Mouse (Mus musculus) layer of hippocampus, postnatal 36 days (tissue): ENCODE measurements around the gene Sh3glb1. TPM values are rescaled to one million over a fixed set of nuclear protein-coding genes. Genes with fewer than 3 reads are reported as not detected.

ENCODE experiments used
- DNase-seq, 2 experiments: peaks; one replicate each; pipeline ENCODE4 v3.0.0; 2022
- total RNA-seq, 2 experiments: library from RNA; stranded (reverse); gene quantifications; 2 replicates each; pipeline ENCODE4 v1.2.3; 2021

Sh3glb1 gene
- total RNA-seq, 2 experiments from 2014 or later: 61.6 to 63.1 TPM

DNA sequence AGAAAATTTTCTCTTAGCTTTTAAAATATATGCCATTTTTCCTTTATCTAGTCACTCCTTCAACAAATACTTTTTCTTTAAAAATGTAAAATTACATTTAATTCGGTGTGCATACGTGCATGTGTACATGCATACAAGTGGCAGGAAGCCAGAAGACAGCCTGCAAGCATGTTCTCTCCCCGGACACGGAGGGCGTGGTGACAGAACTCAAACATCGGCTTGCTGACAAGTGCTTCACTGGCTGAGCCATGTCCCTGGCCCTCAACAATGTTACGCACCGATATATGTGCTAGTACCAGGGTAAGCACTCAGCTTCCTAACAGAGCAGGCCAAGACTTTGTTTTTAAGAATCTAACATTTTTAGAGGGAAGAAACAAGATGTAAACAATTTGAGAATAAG, 5.5 kb downstream of the Sh3glb1 start:
- no peak for DNase-seq

DNA sequence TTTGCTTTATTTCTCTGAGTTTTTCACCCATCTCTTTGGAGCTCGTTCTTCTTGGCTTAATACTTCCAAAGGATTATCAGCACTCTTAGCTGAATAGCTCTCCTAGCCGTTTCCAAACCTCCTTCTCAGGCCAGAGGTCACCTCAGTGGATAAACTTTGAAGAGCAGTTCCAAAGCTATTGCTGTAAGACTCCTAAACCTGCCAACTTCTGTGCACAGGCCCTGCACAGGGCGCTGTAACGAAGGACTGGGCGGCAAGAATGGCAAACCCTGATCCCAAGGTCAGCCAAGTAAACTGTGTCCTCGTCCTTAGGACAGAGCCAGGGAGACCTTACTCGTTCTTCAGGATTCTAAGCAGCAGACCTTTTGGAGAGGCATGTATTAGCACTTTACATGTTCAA, 6.0 kb downstream of the Sh3glb1 start:
- DNase-seq: no peak

DNA sequence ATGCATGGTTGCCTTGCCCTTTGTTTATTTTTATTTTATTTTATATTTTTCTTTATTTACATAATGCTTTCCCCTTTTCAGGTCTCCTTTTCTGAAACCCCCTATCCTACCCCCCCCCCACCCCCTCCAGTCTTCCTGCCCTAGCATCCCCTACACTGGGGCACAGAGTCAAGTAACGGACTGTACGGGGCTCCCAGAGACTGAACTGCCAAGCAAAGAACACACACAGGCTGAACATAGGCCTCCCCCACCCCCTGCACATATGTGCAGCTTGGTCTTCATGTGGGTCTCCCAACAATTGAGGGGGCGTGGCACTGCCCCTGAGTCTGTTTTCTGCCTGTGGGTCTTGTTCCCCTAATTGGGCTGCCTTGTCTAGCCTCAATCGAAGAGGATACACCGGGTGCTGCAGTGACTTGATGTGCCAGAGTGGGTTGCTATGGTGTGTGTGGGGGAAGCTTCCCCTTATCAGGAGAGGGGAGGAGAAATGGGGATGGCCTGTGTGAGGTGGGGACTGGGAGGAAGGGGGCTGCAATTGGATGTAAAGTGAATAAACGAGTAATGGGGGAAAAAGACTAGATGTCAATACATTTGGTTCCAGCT, 8.4 kb downstream of the Sh3glb1 start:
- no peak for DNase-seq

DNA sequence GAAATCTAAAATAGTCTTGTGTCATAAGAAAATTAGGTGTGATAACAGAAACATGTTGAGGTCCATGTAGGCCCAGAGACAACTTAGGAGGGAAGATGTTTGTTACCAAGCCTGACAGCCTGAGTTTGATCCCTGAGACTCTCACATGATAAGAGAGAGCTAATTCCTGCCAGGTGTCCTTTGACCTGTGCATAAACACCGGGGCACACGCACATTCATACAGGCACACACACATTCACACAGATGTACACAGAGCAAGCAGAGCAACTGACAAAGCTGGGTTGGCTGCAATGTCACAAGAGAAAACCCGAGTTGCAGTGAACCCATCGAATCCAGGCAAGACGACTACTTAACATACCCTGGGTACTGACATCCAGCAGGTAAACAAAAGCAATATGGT, 11.5 kb downstream of the Sh3glb1 start:
- no peak for DNase-seq

DNA sequence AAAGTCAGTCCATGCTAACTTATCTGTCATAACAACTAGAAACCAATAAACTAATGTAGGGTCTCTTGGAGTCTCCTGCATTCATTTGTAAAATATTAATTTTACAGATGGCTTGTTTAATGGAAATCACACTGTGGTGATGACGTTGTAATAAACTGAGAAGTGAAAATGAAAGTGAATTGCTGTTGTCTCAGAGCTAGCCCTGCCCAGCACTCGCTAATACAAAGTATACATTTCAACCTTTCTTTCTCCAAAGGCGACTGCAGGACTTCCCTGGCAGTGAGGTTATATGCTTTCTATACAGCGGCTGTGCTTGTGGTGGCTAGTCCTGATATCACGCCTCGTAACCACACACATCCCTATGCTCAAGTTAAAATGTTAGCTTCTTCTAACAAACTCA, 16.2 kb downstream of the Sh3glb1 start:
- DNase-seq: no peak

DNA sequence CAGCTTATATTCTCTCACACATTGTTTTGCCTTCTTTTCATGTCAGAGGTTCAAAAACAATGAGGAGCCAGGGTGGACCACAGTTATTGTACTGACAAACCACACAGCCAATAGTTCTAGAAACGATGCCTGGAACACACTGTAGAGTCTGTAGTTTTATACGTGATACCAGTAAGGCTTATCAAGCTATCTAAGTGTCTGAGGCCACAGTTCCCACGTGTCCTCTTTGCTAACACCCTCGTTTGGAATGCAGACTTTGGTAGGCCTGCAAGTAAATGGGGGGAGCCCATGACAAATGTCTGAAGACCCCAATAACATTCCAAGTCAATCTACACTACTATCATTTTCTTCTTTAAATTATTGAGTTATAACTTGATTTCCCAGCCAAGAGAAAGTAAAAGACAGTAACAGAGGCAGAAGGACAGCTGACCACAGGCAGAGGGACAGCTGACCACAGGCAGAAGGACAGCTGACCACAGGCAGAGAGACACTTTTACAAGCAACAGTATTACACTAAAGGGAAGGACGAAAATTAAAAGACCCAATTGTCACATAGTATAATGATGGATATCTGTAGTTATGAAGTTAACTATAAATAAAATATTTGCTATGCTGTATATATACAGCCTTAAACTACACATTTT, 21.2 kb downstream of the Sh3glb1 start:
- no peak for DNase-seq

DNA sequence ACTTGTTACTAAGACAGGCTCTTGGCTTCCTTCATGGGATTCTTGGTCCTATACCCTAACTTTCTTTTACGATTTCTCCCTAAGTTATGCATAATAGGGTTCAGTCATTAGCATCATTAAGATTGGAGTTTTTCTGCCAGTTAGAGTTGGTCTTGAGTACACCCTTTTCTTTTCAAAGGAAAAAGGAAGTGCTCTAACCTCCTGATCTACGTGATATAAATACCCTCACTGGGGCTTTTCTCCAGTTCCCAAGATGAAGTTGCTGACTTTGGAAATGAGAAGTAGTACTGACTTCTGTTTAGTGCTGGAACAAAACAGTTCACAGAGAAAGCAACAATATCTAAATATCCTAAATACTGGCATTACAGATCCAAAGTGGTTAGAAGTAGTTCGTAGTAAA, 22.2 kb downstream of the Sh3glb1 start:
- no peak for DNase-seq

DNA sequence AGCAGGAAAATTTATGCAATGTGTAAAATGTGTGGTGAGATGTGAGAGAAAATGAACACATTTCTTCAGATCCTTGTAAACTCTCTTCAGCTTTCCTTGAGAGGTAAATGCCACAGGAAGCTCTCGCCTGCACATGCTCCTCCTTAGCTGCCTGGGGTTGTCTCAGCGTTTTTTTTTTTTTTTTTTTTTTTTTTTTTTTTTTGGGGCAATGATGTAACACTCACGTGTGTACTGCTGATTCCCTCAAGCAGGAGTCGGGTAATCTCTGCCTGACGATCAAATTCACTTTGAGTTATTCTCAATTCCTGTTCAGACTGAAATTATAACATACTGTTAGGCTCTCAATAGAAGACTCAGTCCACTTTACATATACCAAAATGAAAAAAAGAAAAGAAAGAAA, 23.0 kb downstream of the Sh3glb1 start:
- no peak for DNase-seq

DNA sequence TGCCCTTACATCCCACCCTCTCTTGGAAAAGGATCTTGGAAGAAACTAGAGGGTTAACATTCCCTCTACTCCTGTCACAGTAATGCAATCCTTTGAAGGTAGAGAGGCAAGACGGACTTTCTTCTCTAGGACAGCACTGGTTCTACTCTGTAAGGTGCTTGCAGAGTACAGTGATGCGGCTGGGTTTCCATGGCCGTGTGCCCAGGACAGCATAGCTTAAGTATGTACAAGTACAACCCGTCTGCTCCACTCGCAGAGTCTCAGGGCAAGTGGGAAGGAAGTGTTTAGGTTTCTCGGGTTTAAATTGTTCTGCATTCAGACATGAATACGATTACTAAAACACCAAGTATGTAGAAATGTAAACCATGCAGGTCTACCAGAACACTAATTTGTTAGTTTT, 25.2 kb downstream of the Sh3glb1 start:
- DNase-seq: no peak

DNA sequence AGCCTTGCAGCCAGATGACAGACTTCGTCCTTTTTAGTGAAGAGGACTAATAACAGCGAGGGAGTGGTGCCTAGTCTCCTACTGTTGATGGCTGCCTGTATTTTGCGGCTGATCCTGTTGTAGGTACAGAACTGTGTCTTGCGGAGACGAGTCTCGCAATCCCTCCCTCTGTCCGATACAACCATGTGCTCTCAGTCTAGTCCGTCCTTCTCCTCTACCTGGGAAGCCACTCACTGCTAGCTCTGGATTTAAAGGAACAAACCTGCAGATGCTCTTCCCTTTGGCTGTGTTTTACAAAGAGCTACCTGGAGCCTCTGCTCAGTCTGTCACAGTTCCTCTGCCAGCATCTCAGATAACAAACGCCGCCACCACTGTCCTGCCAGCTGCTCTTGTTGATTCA, 26.1 kb downstream of the Sh3glb1 start:
- DNase-seq: no peak

DNA sequence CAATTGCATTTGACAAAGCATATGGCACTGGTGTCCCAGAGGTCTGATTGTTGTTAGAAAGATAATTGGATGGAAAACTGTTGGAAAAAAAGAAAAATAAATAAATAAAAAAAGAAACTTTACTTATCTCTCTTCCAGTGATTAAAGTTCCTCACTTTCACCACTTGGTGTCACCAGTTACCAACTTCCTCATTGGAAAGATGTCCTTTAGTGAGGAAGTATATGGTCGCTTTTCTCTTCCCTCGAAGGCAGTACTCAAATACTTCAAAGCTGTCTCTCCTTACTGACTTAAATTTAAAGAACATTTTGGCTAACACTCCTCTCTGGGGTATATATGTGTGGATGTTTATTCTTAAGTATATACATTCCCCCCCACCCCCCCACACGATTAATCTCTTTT, 28.1 kb downstream of the Sh3glb1 start:
- no peak for DNase-seq

DNA sequence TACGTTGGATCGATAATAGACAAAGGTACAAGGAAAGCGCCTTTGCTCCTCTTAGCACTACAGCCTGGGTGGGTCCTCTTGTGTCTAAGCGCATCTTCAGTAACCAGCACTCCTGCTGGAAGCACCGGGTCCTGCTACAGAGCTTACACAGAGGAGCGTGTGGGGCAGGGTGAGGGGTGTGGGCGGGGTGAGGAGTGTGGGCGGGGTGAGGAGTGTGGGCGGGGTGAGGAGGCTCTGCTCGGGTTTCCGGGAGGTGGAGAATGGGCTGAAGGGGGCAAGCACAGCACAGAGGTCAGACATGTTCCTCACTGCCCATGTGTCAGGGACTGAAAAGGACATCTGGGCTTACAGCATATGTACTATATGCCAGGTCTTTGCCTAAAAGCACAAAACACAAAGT, 30.9 kb downstream of the Sh3glb1 start:
- DNase-seq: no peak

DNA sequence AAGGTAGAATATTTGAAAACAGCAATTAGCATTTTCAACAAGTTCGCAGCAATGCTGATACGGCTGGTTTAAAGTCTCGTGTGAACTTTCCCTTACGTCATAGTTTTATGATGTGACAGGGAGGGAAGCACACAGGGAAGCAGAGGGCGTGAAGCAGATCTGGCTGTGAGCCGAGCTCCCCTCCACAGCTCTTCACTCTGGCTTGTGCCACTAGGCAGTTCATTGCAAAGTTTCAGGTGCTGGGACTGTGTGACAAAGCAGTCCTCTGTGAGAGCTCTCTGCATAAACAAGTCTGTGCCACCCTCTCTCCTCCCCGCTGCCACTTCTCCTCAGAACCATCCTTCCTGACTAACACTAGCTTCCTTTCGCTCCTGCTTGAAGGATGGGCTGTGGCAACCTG, 31.9 kb downstream of the Sh3glb1 start:
- DNase-seq: no peak

DNA sequence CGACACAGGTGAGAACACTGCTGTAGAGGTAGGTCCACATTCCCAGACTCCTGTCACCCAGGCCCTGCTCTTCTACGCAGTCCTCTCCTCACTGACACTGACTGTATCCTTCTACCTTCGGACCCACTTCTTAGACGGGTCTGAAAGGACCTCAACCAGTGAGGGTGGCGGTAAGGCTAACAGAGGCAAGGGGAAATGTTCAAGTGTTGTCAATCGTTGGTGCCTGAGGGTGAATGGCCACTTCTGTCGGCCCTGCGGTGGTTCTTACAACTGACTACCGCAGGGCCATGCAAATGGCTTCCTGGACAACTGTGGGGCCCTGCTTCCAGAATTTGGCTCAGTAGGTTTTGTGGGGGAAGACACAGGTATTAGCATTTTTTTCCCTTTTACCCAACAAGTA, 32.5 kb downstream of the Sh3glb1 start:
- DNase-seq: no peak

DNA sequence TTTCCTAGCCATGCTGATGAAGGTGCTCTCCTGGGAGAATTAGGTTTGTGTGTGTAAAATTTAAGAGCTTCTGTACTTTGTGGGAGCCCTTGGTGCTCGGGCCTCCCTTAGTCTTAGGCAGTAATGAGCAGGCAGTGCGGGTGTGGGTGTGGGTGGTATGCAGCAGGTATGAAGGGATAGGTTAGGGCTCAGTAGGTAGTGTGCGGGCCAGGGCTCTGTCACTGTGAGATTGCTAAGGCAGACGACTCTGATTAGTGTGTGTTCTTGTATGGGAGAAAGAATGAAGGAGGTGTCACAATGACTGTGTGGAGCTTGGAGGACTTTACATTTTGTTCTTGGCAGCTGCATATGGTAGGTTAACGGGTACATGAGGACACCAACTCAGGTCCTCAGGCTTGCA, 34.0 kb downstream of the Sh3glb1 start:
- no peak for DNase-seq

DNA sequence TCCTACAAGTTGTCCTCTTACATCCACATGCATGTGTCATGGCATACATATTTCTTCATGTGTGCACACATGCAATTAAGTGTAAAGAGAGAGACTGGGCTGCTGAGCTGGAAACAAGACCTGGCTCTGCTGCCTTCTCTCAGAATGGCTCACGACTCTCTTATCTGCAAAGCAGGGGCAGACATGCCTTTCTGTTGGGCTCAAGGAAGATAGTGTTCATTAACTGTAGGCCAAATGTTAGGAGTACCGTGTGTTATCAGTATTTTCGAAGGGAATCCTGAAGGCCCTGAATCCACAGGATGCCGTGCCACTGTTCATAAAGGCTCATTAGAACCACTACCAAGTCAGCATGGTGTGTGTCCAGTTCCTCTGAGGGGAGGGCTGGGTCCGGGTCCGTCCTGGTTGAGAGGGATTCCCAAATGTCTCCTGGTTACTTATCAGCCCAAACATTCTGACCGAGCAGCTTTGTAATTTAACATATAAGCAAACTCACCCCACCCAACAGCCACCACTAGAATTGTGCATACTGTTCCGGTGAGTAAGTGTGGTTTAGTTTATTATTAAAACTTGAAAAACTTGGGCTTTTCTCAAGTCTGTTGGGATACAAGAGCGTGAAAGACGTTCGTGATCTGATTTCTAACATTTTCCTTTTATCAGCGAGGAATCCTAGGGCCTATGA, 36.9 kb downstream of the Sh3glb1 start:
- no peak for DNase-seq

DNA sequence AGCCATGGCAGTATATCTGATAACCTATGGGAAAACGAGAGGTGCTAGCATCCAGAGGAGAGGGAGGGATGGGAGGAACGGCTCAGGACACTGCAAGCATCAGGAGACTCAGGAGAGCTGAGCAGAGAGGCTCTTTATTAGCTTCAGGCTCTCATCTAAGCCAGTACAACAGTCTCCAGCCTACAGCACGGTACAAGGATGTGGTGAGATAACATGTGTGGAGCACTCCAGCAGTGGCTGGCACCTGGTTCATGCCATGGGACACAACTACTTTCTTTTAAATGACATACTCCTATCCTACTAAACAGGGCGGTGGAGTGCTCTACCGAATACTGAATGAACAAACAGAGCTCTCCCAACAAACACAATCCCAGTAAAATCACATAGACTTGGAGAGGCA, 38.6 kb downstream of the Sh3glb1 start:
- no peak for DNase-seq

DNA sequence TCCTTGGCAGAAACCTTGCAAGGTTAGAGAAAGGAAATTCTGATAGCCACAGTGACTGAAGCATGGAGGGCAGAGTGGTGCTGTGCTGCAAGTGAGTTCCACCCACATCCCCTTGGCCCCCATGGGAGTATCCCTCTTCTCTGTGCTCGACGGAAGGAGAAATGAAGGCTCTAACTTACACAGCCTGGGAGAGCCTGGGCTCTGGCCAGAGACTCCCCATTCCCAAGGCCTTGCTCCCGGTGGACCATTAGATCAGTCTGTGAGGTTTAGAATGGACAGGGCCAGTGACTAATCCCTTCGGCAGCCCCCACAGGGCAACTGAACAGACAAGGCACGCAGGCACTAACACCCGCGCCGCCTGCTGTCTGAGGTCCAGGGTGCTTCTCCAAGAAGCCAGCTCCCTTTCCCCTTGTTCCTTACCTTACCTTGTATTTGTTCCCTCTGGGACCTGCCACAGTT, 40.4 kb downstream of the Sh3glb1 start:
- no peak for DNase-seq

DNA sequence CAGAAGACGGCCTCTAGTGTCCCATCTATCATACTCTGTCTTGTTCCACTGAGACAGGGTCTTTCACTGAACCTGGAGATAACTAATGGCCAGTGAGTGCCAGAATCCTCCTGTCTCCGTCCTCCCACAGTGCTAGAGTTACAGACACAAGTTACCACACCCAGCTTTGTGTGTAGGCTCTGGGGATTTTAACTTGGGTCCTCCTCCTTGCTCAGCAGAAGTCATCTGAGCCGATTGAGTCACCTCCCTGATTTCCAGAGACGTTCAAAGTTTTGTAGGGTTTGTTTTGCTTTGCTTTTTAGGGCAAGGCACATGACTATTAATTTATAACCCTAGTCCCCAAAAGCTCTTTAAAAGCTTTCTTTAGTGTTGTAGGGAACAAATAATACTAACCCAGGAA, 41.0 kb downstream of the Sh3glb1 start:
- no peak for DNase-seq

DNA sequence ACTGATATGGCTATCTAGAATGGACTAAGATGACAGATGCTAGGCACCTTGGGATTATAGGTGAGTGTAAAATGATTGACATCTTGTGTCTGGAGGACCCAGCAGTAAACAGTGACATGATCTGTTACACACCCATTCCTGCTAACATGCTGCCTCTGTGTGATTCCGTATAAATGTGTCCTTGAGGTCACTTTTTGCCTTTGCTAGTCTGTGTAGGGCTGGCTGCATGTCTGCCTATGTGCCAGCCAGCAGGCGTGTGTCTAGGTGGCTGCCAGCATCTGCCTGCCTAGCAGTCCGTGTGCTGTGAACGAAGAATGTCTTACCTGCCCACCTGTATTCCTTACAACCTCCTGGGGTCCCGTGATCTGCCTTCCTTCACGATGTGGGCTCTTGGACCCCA, 42.4 kb downstream of the Sh3glb1 start:
- DNase-seq: no peak

DNA sequence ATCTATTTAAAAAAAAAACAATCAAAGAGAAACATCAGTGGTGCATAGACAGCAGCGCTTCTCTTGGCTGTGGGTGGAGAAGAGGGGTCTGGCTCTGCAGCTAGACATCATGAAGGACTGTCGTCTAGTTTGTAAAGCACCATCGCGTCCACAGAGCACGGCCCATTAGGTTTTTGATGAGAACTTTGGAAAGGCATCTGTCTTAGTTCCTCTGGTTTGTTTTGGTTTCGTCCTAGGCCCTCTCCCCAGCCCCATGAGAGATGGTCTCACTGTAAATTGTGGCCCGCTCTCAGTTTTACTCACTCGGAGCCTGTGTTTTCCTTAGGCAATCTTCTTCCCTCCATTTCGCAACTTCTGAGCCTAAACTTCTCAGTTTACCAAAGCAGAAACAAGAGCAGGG, 43.9 kb downstream of the Sh3glb1 start:
- no peak for DNase-seq

DNA sequence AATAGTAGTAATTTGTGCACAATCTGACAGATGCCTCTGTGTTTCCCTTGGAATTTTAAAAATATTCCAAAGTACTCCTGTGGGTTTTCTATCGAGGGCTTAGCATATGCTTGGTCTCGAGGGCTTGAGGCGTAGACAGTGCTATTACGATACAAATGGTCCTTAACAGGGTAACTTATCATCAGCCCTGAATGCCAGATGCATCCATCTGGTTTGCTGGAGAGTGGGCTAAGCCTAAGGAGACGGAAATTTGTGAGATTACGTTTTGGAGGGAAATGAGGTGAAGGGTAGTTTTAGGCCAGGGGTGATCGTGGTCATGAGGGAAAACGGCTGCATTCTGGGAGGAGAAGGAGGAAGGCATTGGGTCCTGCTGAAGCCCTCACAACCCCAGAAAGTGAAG, 48.1 kb downstream of the Sh3glb1 start:
- DNase-seq: no peak

DNA sequence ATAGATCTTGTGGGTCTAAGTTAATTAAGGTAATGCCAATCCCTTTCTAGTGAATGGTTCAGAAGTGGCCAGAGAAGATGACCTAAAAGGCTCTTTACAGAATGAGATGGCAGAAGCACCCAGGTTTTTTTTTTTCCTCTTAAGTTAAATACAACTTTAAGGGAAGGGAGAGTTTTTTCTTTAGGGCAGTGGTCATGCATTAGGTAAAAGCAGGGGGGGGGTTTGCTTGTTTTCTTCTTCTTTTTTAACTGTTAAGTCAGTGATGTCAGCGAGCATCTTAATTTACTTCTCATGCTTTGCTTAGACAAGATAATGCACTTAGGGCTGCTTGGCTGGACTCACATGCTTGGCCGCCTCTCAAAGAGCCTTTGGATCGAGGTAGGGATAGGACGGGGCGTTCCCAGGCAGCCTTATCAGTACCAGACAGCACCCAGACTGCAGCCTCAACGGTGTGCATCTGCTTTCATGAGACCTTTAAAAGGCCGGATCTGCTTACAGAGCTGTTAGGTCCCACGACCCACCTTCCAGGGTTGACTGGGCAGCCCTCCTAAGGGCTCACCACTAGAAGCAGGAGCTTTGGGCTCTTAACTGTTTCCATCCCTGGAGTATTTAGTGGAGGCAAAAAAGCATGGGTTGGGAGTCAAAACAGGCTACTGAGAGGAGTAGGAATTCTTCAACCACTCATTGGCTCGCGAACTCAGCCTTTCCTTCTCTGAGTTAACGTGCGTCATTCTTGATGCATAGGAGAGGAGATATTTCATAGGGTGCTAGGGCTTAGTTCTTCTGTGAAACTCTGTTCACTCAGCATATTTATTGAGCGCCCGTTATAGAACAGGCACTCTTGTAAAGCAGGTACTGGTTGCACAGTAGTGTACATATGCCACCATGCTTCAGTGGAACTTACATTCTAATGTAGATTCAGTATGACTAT, 49.9 kb downstream of the Sh3glb1 start:
- DNase-seq: no peak
